Mouse (Mus musculus): ENCODE measurements around the gene Nub1. TPM values are rescaled to one million over a fixed set of nuclear protein-coding genes. Genes with fewer than 3 reads are reported as not detected.

Nub1 gene
- polyA plus RNA-seq, 1 experiment from 2014 or later: 45.0 TPM

DNA sequence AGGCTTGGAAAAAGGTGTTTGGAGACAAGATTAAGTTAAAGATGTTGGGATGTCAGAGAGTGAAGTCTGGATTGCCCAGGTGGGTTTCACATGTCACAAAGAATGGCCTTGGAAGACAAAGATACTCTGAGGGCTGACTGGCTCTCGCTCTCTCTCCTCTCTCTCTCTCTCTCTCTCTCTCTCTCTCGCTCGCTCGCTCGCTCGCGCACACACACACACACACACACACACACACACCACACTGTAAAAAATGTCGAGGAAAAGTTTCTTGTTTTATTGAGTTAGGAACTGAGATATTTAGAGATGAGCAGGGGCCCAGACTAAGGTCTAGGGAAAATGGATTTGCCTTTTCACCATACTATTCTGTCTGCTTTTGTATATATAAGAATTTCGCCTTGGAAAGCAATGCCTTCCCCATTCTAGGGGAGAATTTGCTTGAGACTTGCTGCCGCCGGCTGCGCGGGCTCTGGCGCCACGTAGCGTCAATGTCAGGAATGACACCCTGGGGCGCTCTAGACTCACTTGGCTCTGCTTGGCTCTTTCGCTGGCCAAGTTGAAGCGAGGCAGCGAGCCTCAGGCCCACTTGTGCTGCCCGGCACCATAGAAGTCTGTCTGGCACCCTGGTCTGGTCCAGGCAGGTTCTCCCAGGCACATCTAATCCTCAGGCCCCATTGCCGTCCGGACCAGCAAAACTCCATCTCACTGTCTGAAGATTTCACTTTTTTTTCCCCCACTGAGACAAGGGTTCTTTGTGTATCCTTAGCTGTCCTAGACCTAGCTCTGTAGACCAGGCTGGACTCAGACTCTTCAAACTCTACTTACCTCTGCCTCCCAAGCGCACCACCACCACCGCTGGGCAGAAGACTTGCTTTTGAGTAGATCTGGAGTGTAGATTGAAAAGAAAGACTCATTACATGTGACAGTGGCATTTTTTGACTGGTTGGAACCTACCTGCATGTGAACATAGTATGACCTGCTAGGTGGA lies 33.3 kb upstream of the Nub1 start:
- Histone ChIP-seq H3K27me3 (ENCODE audit: control insufficient read depth, insufficient read depth, low read length) (no peaks in the 10 kb centered on the region), H3K9ac (ENCODE audit: low read depth, low read length) (no peak overlapping the region), H3K4me2 (replicated peaks; ENCODE audit: low read depth, low read length) (no peak overlapping the region), H3K4me3 (ENCODE audit: low read length) (no peak overlapping the region), H3K36me3 (ENCODE audit: control insufficient read depth, insufficient read depth, low read length) (no peaks in the 10 kb centered on the region), H3K9me3 (ENCODE audit: control insufficient read depth, low read length) (no peaks in the 10 kb centered on the region), H3K4me1 (ENCODE audit: control insufficient read depth, insufficient read depth, low read length) (no peaks in the 10 kb centered on the region), H3K27ac (ENCODE audit: low read depth, low read length) (no peak overlapping the region)
- 31% methylated on average over 25 of the region's 25 CpGs for WGBS
- ATAC-seq (ENCODE audit: low FRiP score, low TSS enrichment): peak; percentile 74

- no peak overlapping the region for H3K4me3 ChIP-seq (ENCODE audit: low read length)
- no peak overlapping the region for H3K27ac ChIP-seq (ENCODE audit: low read depth, low read length)
- 94% methylated on average over 5 of the region's 5 CpGs for WGBS
- H3K27me3 ChIP-seq (ENCODE audit: control insufficient read depth, insufficient read depth, low read length): no peaks in the 10 kb centered on the region
- H3K4me2 ChIP-seq (replicated peaks; ENCODE audit: low read depth, low read length): no peak overlapping the region
- ATAC-seq (ENCODE audit: low FRiP score, low TSS enrichment): 0 out of 2 replicates have a peak, but pooled peaks have one; percentile 37
- H3K36me3 ChIP-seq (ENCODE audit: control insufficient read depth, insufficient read depth, low read length): no peaks in the 10 kb centered on the region
- no peaks in the 10 kb centered on the region for H3K9me3 ChIP-seq (ENCODE audit: control insufficient read depth, low read length)
- H3K4me1 ChIP-seq (ENCODE audit: control insufficient read depth, insufficient read depth, low read length): no peaks in the 10 kb centered on the region
- H3K9ac ChIP-seq (ENCODE audit: low read depth, low read length): no peak overlapping the region
Measured at GRCm38 (mm10) chr5:24652780-24653179, 32.6 kb upstream of the Nub1 start.

DNA sequence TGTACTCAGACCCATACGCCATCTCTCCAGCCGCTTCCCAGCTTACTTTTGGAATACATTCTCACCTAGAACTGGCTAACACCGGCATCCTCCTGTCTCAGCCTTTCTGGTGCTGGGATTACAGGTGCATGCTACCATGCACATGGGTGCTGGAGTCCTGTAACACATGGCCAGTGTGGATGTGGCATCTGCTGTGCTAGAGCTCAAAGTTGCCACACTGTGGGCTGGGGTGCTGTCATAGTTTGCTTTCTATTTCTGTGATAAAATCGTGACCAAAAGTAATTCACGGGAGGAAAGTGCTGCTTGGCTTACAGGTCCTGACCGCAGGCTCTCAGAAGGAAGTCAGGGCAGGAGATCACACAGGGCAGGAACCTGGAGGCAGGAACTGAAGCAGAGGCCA lies 30.8 kb upstream of the Nub1 start:
- 76% methylated on average over 6 of the region's 6 CpGs for WGBS
- H3K4me1 ChIP-seq (ENCODE audit: control insufficient read depth, insufficient read depth, low read length): no peaks in the 10 kb centered on the region
- H3K4me2 ChIP-seq (replicated peaks; ENCODE audit: low read depth, low read length): no peak overlapping the region
- no peak overlapping the region for H3K9ac ChIP-seq (ENCODE audit: low read depth, low read length)
- no peaks in the 10 kb centered on the region for H3K27me3 ChIP-seq (ENCODE audit: control insufficient read depth, insufficient read depth, low read length)
- ATAC-seq (ENCODE audit: low FRiP score, low TSS enrichment): no peak
- no peak overlapping the region for H3K4me3 ChIP-seq (ENCODE audit: low read length)
- H3K9me3 ChIP-seq (ENCODE audit: control insufficient read depth, low read length): 0 out of 2 replicates have a peak, but pooled peaks cover 2% of the 10 kb centered on the region
- H3K27ac ChIP-seq (ENCODE audit: low read depth, low read length): no peak overlapping the region
- no peaks in the 10 kb centered on the region for H3K36me3 ChIP-seq (ENCODE audit: control insufficient read depth, insufficient read depth, low read length)

DNA sequence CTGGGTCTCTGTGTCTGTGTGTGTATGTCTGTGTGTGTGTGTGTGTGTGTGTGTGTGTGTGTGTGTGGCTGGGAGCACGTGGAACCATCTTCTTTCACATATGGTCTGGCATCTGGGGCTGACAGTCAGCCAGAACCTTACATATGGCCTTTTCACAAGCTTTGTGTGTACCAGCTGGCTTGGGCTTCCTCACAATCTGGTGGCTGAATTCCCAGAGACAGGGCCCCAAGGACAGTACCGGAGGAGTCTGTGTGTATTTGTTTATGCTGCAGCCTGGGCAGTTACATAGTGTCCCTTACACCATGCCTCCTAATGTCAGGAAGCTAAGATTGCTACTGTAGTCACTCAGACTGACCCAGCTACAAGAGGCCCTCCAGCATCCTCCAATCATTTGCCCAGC lies 28.2 kb upstream of the Nub1 start:
- Histone ChIP-seq H3K4me3 (ENCODE audit: low read length) (no peak overlapping the region), H3K4me2 (replicated peaks; ENCODE audit: low read depth, low read length) (no peak overlapping the region), H3K4me1 (ENCODE audit: control insufficient read depth, insufficient read depth, low read length) (no peaks in the 10 kb centered on the region), H3K27ac (ENCODE audit: low read depth, low read length) (no peak overlapping the region), H3K9ac (ENCODE audit: low read depth, low read length) (no peak overlapping the region), H3K9me3 (ENCODE audit: control insufficient read depth, low read length) (0 out of 2 replicates have a peak, but pooled peaks cover 2% of the 10 kb centered on the region), H3K36me3 (ENCODE audit: control insufficient read depth, insufficient read depth, low read length) (no peaks in the 10 kb centered on the region), H3K27me3 (ENCODE audit: control insufficient read depth, insufficient read depth, low read length) (no peaks in the 10 kb centered on the region)
- ATAC-seq (ENCODE audit: low FRiP score, low TSS enrichment): no peak
- 63% methylated on average over 2 of the region's 2 CpGs for WGBS

GRCm38 (mm10) chr5:24659708-24660423 lies 25.5 kb upstream of the Nub1 start:
- Histone ChIP-seq H3K4me1 (ENCODE audit: control insufficient read depth, insufficient read depth, low read length) (no peaks in the 10 kb centered on the region), H3K4me2 (replicated peaks; ENCODE audit: low read depth, low read length) (no peak overlapping the region), H3K4me3 (ENCODE audit: low read length) (no peak overlapping the region), H3K9ac (ENCODE audit: low read depth, low read length) (no peak overlapping the region), H3K36me3 (ENCODE audit: control insufficient read depth, insufficient read depth, low read length) (no peaks in the 10 kb centered on the region), H3K9me3 (ENCODE audit: control insufficient read depth, low read length) (peaks cover 2% of the 10 kb centered on the region; the same call in 1 of the 2 replicates), H3K27me3 (ENCODE audit: control insufficient read depth, insufficient read depth, low read length) (no peaks in the 10 kb centered on the region), H3K27ac (ENCODE audit: low read depth, low read length) (no peak overlapping the region)
- no peak for ATAC-seq (ENCODE audit: low FRiP score, low TSS enrichment)
- 69% methylated on average over 4 of the region's 4 CpGs for WGBS

GRCm38 (mm10) chr5:24661457-24661856 lies 23.9 kb upstream of the Nub1 start:
- no peaks in the 10 kb centered on the region for H3K27me3 ChIP-seq (ENCODE audit: control insufficient read depth, insufficient read depth, low read length)
- no peaks in the 10 kb centered on the region for H3K36me3 ChIP-seq (ENCODE audit: control insufficient read depth, insufficient read depth, low read length)
- peaks cover 4% of the 10 kb centered on the region; the same call in 1 of the 2 replicates for H3K9me3 ChIP-seq (ENCODE audit: control insufficient read depth, low read length)
- 81% methylated on average over 6 of the region's 6 CpGs for WGBS
- H3K4me1 ChIP-seq (ENCODE audit: control insufficient read depth, insufficient read depth, low read length): no peaks in the 10 kb centered on the region
- H3K9ac ChIP-seq (ENCODE audit: low read depth, low read length): no peak overlapping the region
- no peak overlapping the region for H3K4me3 ChIP-seq (ENCODE audit: low read length)
- no peak overlapping the region for H3K27ac ChIP-seq (ENCODE audit: low read depth, low read length)
- no peak for ATAC-seq (ENCODE audit: low FRiP score, low TSS enrichment)
- no peak overlapping the region for H3K4me2 ChIP-seq (replicated peaks; ENCODE audit: low read depth, low read length)

DNA sequence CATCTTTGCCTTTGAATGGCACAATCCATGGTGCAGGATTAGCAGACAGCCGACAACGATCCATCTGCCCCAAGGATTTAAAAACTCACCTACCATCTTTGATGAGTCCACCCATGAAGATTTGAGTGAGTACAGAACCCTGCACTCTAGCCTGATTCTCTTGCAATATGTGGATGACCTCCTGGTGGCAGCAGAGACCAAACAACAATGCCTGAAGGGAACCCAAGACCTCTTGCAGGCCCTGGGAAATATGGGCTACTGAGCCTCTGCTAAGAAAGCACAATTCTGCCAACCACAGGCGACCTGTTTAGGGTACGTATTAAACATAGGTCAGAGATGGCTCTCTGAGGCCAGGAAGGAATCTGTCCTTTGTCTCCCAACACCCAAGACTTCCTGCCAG lies 11.1 kb upstream of the Nub1 start:
- Histone ChIP-seq H3K36me3 (ENCODE audit: control insufficient read depth, insufficient read depth, low read length) (no peaks in the 10 kb centered on the region), H3K4me1 (ENCODE audit: control insufficient read depth, insufficient read depth, low read length) (no peaks in the 10 kb centered on the region), H3K9me3 (ENCODE audit: control insufficient read depth, low read length) (no peaks in the 10 kb centered on the region), H3K9ac (ENCODE audit: low read depth, low read length) (no peak overlapping the region), H3K27me3 (ENCODE audit: control insufficient read depth, insufficient read depth, low read length) (no peaks in the 10 kb centered on the region), H3K27ac (ENCODE audit: low read depth, low read length) (no peak overlapping the region), H3K4me3 (ENCODE audit: low read length) (no peak overlapping the region), H3K4me2 (replicated peaks; ENCODE audit: low read depth, low read length) (no peak overlapping the region)
- 33% methylated on average over 4 of the region's 4 CpGs for WGBS
- peak; percentile 78 for ATAC-seq (ENCODE audit: low FRiP score, low TSS enrichment)

GRCm38 (mm10) chr5:24681436-24681835 lies 3.9 kb upstream of the Nub1 start:
- Histone ChIP-seq H3K9ac (ENCODE audit: low read depth, low read length) (no peak overlapping the region), H3K9me3 (ENCODE audit: control insufficient read depth, low read length) (no peaks in the 10 kb centered on the region), H3K4me2 (replicated peaks; ENCODE audit: low read depth, low read length) (no peak overlapping the region), H3K4me3 (ENCODE audit: low read length) (no peak overlapping the region), H3K27me3 (ENCODE audit: control insufficient read depth, insufficient read depth, low read length) (no peaks in the 10 kb centered on the region), H3K27ac (ENCODE audit: low read depth, low read length) (no peak overlapping the region), H3K4me1 (ENCODE audit: control insufficient read depth, insufficient read depth, low read length) (peaks cover 2% of the 10 kb centered on the region; the same call in 1 of the 2 replicates), H3K36me3 (ENCODE audit: control insufficient read depth, insufficient read depth, low read length) (no peaks in the 10 kb centered on the region)
- no peak for ATAC-seq (ENCODE audit: low FRiP score, low TSS enrichment)
- 59% methylated on average over 1 of the region's 1 CpGs for WGBS
